Mouse (Mus musculus) layer of hippocampus, postnatal 10 days (tissue): ENCODE results near the gene Xpnpep2. TPM values are rescaled to one million over a fixed set of nuclear protein-coding genes. Genes with fewer than 3 reads are reported as not detected.

Source experiments
- DNase-seq, 2 experiments: peaks; one replicate each; pipeline ENCODE4 v3.0.0; 2021; ENCODE audit warnings: low spot score in 2 of 2
- total RNA-seq, 2 experiments: library from RNA; stranded (reverse); gene quantifications; 2 replicates each; pipeline ENCODE4 v1.2.3; 2021

Gene Xpnpep2
- total RNA-seq, 2 experiments from 2014 or later, result 0.75 to 0.85 TPM

DNA sequence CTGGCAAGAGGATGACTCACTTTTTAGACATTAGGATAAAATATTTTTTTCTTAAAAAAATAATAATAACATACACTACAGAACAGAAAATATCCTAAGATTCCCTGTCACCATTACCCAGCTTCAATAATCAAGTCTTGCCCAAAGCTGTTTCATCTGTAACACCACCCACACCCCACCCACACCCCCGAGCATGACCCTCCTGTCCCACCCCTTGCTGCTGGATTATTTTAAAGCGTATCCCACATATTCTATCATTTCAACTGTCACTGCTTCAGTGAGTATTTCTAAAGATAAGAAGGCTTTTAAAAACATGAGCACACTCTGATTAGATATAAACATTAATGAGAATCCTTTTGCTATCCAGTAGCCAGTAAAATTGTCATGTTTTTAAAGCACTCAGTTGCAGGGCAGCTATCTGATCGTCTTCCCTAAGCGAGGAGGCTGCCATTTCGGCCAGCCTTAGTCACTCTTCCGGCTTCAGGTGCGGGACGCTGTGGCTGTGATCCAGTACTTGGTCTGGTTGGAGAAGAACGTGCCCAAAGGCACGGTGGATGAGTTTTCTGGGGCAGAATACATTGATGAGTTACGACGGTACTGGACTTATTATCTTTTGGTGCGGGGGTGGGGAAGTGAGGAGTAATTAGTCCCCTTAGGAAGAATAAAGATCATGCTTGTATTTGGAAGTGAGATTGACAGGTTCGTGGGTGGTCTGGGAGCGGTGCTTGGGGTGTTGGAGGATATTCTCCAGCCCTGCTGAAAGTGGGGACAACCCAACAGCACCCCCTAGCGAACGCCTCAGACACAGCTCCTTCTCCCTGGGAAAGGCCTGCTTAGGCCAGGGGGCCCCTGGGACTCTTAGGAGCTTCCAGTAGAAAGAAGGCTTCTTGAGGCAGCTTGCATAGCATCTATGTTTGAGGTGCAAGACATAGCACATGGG, 15.9 kb downstream of the Xpnpep2 start:
- DNase-seq, result peak; percentile 64 to 74

- DNase-seq, result no peak
Measured at GRCm38 (mm10) chrX:48126903-48127476, 18.5 kb downstream of the Xpnpep2 start.

- no peak for DNase-seq
Measured at GRCm38 (mm10) chrX:48127502-48128218, 19.1 kb downstream of the Xpnpep2 start.

GRCm38 (mm10) chrX:48129167-48129566, 20.6 kb downstream of the Xpnpep2 start:
- no peak for DNase-seq

- no peak for DNase-seq
Measured at GRCm38 (mm10) chrX:48136935-48137334, 28.4 kb downstream of the Xpnpep2 start.

- DNase-seq, result no peak
Measured at GRCm38 (mm10) chrX:48138011-48138410, 29.5 kb downstream of the Xpnpep2 start.

GRCm38 (mm10) chrX:48138539-48139275, 30.2 kb downstream of the Xpnpep2 start:
- DNase-seq, result no peak

DNA sequence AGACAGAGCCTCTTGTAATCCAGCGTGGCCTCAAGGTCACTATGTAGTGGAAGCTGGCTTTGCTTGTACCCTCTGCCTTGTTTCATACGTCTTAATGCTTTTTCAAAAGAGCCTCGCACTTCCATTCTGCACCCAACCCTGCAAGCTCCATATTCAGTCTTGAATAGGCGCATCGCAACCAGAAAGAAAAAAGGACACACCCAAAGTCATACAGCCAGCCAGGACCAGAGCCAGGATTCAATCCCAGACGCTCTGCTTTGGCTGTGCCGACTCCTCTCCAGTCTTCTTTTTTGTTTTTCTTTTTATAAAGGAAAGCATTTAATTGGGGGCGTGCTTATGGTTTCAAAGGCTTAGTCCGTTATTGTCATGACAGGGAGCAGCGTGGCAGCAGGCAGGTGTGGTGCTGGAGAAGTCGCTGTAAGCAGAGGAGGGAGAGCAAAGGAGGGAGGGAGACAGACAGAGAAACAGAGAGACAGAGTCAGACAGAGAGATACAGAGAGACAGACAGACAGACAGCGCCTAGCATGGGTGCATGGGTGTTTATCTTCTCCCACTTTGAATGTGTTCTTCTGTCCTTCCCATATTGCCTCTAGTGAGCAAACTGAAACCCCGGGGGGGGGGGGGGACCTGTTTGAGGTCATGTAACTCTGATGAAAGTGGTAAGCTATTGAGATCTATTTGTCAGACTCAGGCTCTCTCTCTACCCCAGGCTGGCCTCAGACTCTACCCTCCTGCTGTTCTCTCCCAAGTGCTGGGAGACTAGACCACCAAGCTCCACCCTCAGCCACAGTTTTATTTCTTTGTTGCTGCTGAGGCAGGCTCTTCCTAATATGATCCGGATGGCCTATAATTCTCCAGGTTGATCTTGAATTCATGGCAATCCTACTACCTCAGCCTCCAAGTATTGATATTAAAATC, 31.1 kb downstream of the Xpnpep2 start:
- DNase-seq, result no peak

- DNase-seq, result no peak
Measured at GRCm38 (mm10) chrX:48140286-48140877, 31.9 kb downstream of the Xpnpep2 start.

DNA sequence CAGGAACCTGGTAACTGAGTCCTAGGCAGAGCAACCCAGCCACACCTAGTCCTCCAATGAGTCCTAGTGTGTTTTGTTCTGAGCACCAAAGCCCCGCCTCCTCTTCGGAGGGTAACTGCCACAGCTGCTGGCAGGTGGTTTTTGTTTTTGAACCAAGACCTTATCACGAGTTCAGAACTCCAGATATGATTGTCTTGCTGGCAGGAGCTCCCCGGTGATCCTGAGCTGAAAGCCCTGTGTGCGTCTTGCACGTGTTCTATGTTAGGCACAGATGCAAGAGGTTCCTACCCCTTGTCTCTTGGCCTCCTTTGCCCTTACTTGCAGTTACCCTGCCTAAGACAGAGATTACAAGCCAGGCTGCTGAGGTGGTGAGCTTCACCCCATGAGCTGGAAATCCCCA, 33.0 kb downstream of the Xpnpep2 start:
- no peak for DNase-seq

- no peak for DNase-seq
Measured at GRCm38 (mm10) chrX:48143415-48144335, 35.1 kb downstream of the Xpnpep2 start.

- DNase-seq, result no peak
Measured at GRCm38 (mm10) chrX:48146262-48146661, 37.7 kb downstream of the Xpnpep2 start, which contains the start of gene Sash3. Gene Sash3, plus strand, starts transcription at chrX:48146436.

- no peak for DNase-seq
Measured at GRCm38 (mm10) chrX:48147226-48147625, 38.7 kb downstream of the Xpnpep2 start.

DNA sequence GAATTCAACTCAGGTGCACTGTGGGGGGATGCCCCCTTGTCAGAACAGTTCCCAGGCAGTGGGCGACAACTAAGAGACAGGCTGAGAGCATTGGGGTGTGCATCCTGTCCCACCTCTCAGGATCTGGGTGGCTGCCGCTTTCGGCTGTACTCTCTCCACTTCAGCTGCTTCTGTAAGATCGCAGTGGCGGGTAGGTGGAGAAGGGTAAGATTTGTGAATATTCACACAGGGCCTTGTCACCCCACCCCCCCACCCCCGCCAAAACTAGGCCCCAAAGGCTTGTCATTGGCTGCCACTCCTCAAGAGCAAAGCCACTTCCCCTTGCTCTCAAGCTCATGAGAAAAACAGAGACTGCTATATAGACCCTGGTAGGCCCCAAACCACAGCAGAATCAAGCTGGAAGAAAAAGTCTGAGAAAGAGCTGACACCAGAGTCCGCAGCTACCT, 39.2 kb downstream of the Xpnpep2 start:
- no peak for DNase-seq

DNA sequence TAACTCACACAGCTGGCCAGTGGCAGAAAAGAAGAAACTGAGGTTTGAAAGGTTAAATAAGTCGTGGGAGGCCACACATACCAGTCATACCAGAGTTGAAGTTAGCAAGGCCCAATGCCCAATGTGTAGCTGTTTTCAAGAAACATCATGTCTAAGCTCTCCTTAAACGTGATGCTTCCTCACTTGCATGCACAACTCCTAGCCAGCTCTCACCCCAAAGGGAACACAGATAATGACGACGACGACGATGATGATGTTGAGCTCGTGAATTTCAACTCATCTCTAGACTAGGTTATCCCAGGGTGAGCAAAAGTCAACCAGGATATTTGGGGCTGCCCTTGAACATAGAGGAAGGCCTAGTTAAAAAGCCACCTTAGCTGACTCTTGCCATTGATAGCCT, 43.6 kb downstream of the Xpnpep2 start:
- no peak for DNase-seq

- DNase-seq, result no peak
Measured at GRCm38 (mm10) chrX:48153414-48153813, 44.9 kb downstream of the Xpnpep2 start.

DNA sequence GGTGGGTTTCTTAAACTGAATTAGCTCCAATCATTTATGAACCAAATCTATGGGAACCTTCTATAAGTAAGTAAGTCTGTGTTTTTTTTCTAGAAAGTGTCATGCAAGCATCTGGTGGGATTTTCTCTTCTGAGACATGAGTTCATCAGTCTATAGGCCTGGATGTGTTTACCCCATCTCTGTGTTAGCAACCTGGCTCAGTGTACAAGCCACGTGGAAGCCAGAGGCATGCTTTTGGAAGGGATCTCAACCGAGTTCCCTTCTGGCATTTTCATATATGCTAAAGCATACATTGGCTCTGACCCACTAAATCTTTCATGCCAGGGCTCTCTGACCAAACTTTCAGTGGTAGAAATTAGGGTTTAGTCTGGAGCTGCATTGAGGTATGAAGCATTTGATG, 45.4 kb downstream of the Xpnpep2 start:
- DNase-seq, result no peak

GRCm38 (mm10) chrX:48155489-48155888, 47.0 kb downstream of the Xpnpep2 start:
- DNase-seq, result no peak
